In genomic region chr19:31188559-31189218, GRCm38 (mm10) we compare ENCODE assay signal across 23 mouse cellular contexts.
DNase-seq lines count a peak whose midpoint lies in the region; ATAC-seq and TF ChIP-seq lines count a peak whose summit lies in the region.
"Had no signal": no experiment of that assay in that cellular context is flagged by ENCODE, and none has a peak within 500 bp of the region (broad histone marks: within the 10 kb centered on the region; RNA-seq: fewer than 3 reads in every experiment).

No protein-coding gene starts in this region.

- H3K4me2 ChIP-seq in forebrain, embryonic 13.5 days = no peak overlapping the region
- no peak overlapping the region for H3K4me2 ChIP-seq in forebrain, embryonic 12.5 days
- no peak overlapping the region for H3K4me2 ChIP-seq in midbrain, embryonic 14.5 days (ENCODE audit: low read length)
- H3K4me2 ChIP-seq: embryonic facial prominence, embryonic 13.5 days; heart, embryonic 13.5 days; hindbrain, embryonic 12.5 days had no signal

- H3K36me3 ChIP-seq in forebrain, embryonic 13.5 days (ENCODE audit: poor library complexity, severe bottlenecking) = no peaks in the 10 kb centered on the region
- no peaks in the 10 kb centered on the region for H3K36me3 ChIP-seq in forebrain, embryonic 12.5 days (replicated peaks)
- no peaks in the 10 kb centered on the region for H3K36me3 ChIP-seq in midbrain, embryonic 14.5 days (ENCODE audit: control insufficient read depth, insufficient read depth, low read length)
- H3K36me3 ChIP-seq: embryonic facial prominence, embryonic 13.5 days; G1E; heart, embryonic 13.5 days; hindbrain, embryonic 12.5 days had no signal

- no peak for TF ChIP-seq POLR2A in brain, embryonic 14.5 days (IDR thresholded peaks at IDR 0.05; ENCODE audit: borderline replicate concordance, extremely low read depth, insufficient read depth, insufficient read length, poor library complexity, severe bottlenecking)

- no peaks in the 10 kb centered on the region for H3K27me3 ChIP-seq in forebrain, embryonic 13.5 days
- H3K27me3 ChIP-seq in forebrain, embryonic 12.5 days = no peaks in the 10 kb centered on the region
- H3K27me3 ChIP-seq in midbrain, embryonic 14.5 days (ENCODE audit: control insufficient read depth, insufficient read depth, low read length) = no peaks in the 10 kb centered on the region
- H3K27me3 ChIP-seq: embryonic facial prominence, embryonic 13.5 days; heart, embryonic 13.5 days; hindbrain, embryonic 12.5 days had no signal

- no peak for TF ChIP-seq CTCF in layer of hippocampus, adult 2 months (conservative IDR thresholded peaks at IDR 0.05)
- TF ChIP-seq CTCF in brain, embryonic 14.5 days (IDR thresholded peaks at IDR 0.05; ENCODE audit: borderline replicate concordance, extremely low read depth, insufficient read depth, insufficient read length) = no peak

- DNase-seq in layer of hippocampus, adult 2 months (ENCODE audit: low spot score in 2 of 2) = peak in 1 of 2 experiments; percentile 13
- no peak for DNase-seq in layer of hippocampus, adult 9-11 months
- peak; percentile 30 for DNase-seq in brain, embryonic 14.5 days (ENCODE audit: low read depth)
- DNase-seq in midbrain, embryonic 14.5 days = peak; percentile 14
- DNase-seq in kidney, postnatal 36 days = no peak
- DNase-seq in thymus, postnatal 14 days = no peak
- DNase-seq: adrenal gland, adult 8-10 months; adrenal gland, postnatal 36 days; B cell, adult 2 months; cerebellum, adult 11-12 months; cerebellum, adult 9-10 months; cerebellum, postnatal 25 days; gastrocnemius, adult 2 months; gastrocnemius, postnatal 25 days; heart, postnatal 4 days had no signal

- ATAC-seq in forebrain, embryonic 13.5 days = peak; percentile 67; the same call in 1 of the 2 replicates
- ATAC-seq in forebrain, embryonic 12.5 days (ENCODE audit: low FRiP score) = no peak
- ATAC-seq in midbrain, embryonic 14.5 days (ENCODE audit: low FRiP score, low TSS enrichment) = no peak
- ATAC-seq: CD4-positive, CD25-positive, alpha-beta regulatory T cell, adult 4 months; hindbrain, postnatal 0 days had no signal

- WGBS in forebrain, embryonic 13.5 days = 76% methylated on average over 6 of the region's 6 CpGs
- 82% methylated on average over 6 of the region's 6 CpGs for WGBS in forebrain, embryonic 12.5 days
- WGBS in midbrain, embryonic 14.5 days = 45% methylated on average over 6 of the region's 6 CpGs

- no peaks in the 10 kb centered on the region for H3K4me1 ChIP-seq in forebrain, embryonic 13.5 days
- no peaks in the 10 kb centered on the region for H3K4me1 ChIP-seq in forebrain, embryonic 12.5 days
- 0 out of 2 replicates have a peak, but pooled peaks cover 5% of the 10 kb centered on the region for H3K4me1 ChIP-seq in midbrain, embryonic 14.5 days (ENCODE audit: control insufficient read depth, insufficient read depth, low read length)
- H3K4me1 ChIP-seq: embryonic facial prominence, embryonic 13.5 days; heart, embryonic 13.5 days; hindbrain, embryonic 12.5 days had no signal

- no peak overlapping the region for H3K9ac ChIP-seq in forebrain, embryonic 13.5 days
- H3K9ac ChIP-seq in forebrain, embryonic 12.5 days = no peak overlapping the region
- no peak overlapping the region for H3K9ac ChIP-seq in midbrain, embryonic 14.5 days (replicated peaks; ENCODE audit: low read length)
- H3K9ac ChIP-seq: embryonic facial prominence, embryonic 13.5 days; heart, embryonic 13.5 days; hindbrain, embryonic 12.5 days had no signal

- no peaks in the 10 kb centered on the region for H3K9me3 ChIP-seq in forebrain, embryonic 13.5 days (replicated peaks)
- H3K9me3 ChIP-seq in forebrain, embryonic 12.5 days = no peaks in the 10 kb centered on the region
- no peaks in the 10 kb centered on the region for H3K9me3 ChIP-seq in midbrain, embryonic 14.5 days (ENCODE audit: control insufficient read depth, low read length)
- H3K9me3 ChIP-seq: embryonic facial prominence, embryonic 13.5 days; G1E; heart, embryonic 13.5 days; hindbrain, embryonic 12.5 days had no signal

- H3K27ac ChIP-seq in forebrain, embryonic 13.5 days = no peak overlapping the region
- no peak overlapping the region for H3K27ac ChIP-seq in forebrain, embryonic 12.5 days
- H3K27ac ChIP-seq in layer of hippocampus, adult 2 months = peak overlapping the region; percentile 32; the same call in 1 of the 2 replicates
- peak overlapping the region; percentile 39 for H3K27ac ChIP-seq in midbrain, embryonic 14.5 days (replicated peaks; ENCODE audit: low read depth, low read length)
- H3K27ac ChIP-seq: embryonic facial prominence, embryonic 13.5 days; gastrocnemius, adult 2 months; heart, embryonic 13.5 days; hindbrain, embryonic 12.5 days; hindbrain, postnatal 0 days had no signal

- H3K4me3 ChIP-seq in forebrain, embryonic 13.5 days = no peak overlapping the region
- no peak overlapping the region for H3K4me3 ChIP-seq in forebrain, embryonic 12.5 days (replicated peaks)
- H3K4me3 ChIP-seq in layer of hippocampus, adult 2 months = peak overlapping the region; percentile 23; the same call in 1 of the 2 replicates
- no peak overlapping the region for H3K4me3 ChIP-seq in midbrain, embryonic 14.5 days (replicated peaks; ENCODE audit: low read depth, low read length)
- H3K4me3 ChIP-seq: embryonic facial prominence, embryonic 13.5 days; gastrocnemius, adult 2 months; heart, embryonic 13.5 days; hindbrain, embryonic 12.5 days had no signal

Comparison
In these comparisons a context has a peak if more than half of its experiments do, and no peak if none do; other contexts are left out.
1. H3K27ac ChIP-seq: peak in layer of hippocampus, adult 2 months (single experiment) and midbrain, embryonic 14.5 days (single experiment); none in forebrain, embryonic 13.5 days (single experiment) and forebrain, embryonic 12.5 days (single experiment).
2. DNase-seq: peak in brain, embryonic 14.5 days (single experiment) and midbrain, embryonic 14.5 days (single experiment); none in layer of hippocampus, adult 9-11 months (single experiment), kidney, postnatal 36 days (0 of 2) and thymus, postnatal 14 days (single experiment).